Mouse (Mus musculus): ENCODE data around the gene Snx20. TPM values are rescaled to one million over a fixed set of nuclear protein-coding genes. Genes with fewer than 3 reads are reported as not detected.
A peak's percentile ranks its signal among the peaks of the same experiment; 100 is the strongest.

Snx20 gene
- polyA plus RNA-seq (2012; ENCODE audit: insufficient read depth, insufficient read length, missing spikeins): 82.4 and 85.5 TPM in 2 replicates

GRCm38 (mm10) chr8:88635474-88636397, at the start of gene Snx20:
Snx20 (minus strand) TSS chr8:88636128.
- Histone ChIP-seq H3K4me1 (ENCODE audit: control insufficient read depth, insufficient read depth, low read length) (peaks cover 55% of the 10 kb centered on the region), H3K4me3 (ENCODE audit: insufficient read depth, low read length) (peak within 1 kb of the TSS; percentile 85), H3K27ac (ENCODE audit: insufficient read depth, low read depth, low read length) (peak within 1 kb of the TSS; percentile 97)
- TF ChIP-seq CTCF (IDR thresholded peaks at IDR 0.05; ENCODE audit: low read depth, low read length) (no peak), POLR2A (IDR thresholded peaks at IDR 0.05; ENCODE audit: borderline replicate concordance, low read depth, low read length) (no peak)

DNA sequence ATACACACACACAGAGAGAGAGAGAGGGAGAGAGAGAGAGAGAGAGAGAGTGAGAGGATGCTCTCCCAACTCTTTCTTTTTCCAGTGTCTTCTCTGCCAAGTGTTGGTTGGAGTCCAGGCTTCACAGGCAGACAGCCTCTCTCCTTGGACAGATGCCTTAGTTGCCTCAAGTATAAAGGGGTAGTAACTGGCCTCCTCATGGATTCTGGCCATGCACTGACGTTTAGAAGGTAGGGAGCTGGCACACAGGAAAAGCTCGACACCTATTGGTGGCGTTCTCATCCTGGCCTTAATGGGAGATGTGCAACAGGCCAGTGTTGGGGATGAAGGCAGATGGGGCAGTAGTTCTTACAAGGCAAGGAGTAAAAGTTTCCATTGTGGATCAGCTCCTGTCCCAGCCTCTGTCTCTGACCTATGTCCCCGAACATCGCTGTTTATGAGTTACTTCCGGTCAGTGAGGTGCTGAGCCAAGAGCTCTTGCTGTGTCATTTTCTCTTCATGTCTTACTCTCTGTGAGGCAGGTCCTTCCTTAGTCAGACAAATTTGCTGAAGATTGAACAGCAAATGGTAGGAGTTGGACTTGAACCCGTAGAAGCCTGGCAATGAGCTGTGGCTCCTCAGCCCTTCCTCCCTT, 47.8 kb upstream of the Snx20 start:
- TF ChIP-seq POLR2A (IDR thresholded peaks at IDR 0.05; ENCODE audit: borderline replicate concordance, low read depth, low read length): no peak
- TF ChIP-seq CTCF (IDR thresholded peaks at IDR 0.05; ENCODE audit: low read depth, low read length): no peak
- Histone ChIP-seq H3K27ac (ENCODE audit: insufficient read depth, low read depth, low read length) (no peak overlapping the region), H3K4me3 (ENCODE audit: insufficient read depth, low read length) (no peak overlapping the region), H3K4me1 (ENCODE audit: control insufficient read depth, insufficient read depth, low read length) (no peaks in the 10 kb centered on the region)

GRCm38 (mm10) chr8:88681046-88681445, 45.1 kb upstream of the Snx20 start:
- no peak overlapping the region for H3K4me3 ChIP-seq (ENCODE audit: insufficient read depth, low read length)
- H3K27ac ChIP-seq (ENCODE audit: insufficient read depth, low read depth, low read length): no peak overlapping the region
- no peak for TF ChIP-seq POLR2A (IDR thresholded peaks at IDR 0.05; ENCODE audit: borderline replicate concordance, low read depth, low read length)
- no peak for TF ChIP-seq CTCF (IDR thresholded peaks at IDR 0.05; ENCODE audit: low read depth, low read length)
- no peaks in the 10 kb centered on the region for H3K4me1 ChIP-seq (ENCODE audit: control insufficient read depth, insufficient read depth, low read length)

DNA sequence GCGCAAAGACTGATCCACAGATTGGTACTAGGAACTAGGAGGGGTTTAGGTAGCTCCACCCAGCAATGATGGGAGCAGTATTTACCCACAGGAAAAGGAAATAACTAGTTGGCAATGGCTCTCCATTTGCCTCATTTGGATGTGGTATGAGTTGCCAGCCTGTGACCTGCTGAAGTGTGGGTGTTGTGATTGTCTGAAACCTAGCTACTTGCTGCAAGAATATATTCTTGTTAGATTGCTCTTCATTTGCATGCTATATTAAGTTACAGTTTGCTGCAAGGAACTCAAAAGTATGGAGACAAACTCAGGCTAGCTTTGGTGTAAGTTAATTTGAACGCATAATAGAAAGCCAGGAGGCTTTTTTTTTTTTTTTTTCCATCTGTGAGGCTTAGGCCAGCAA, 44.6 kb upstream of the Snx20 start:
- H3K4me1 ChIP-seq (ENCODE audit: control insufficient read depth, insufficient read depth, low read length): no peaks in the 10 kb centered on the region
- no peak overlapping the region for H3K27ac ChIP-seq (ENCODE audit: insufficient read depth, low read depth, low read length)
- TF ChIP-seq POLR2A (IDR thresholded peaks at IDR 0.05; ENCODE audit: borderline replicate concordance, low read depth, low read length) (no peak), CTCF (IDR thresholded peaks at IDR 0.05; ENCODE audit: low read depth, low read length) (no peak)
- H3K4me3 ChIP-seq (ENCODE audit: insufficient read depth, low read length): no peak overlapping the region

DNA sequence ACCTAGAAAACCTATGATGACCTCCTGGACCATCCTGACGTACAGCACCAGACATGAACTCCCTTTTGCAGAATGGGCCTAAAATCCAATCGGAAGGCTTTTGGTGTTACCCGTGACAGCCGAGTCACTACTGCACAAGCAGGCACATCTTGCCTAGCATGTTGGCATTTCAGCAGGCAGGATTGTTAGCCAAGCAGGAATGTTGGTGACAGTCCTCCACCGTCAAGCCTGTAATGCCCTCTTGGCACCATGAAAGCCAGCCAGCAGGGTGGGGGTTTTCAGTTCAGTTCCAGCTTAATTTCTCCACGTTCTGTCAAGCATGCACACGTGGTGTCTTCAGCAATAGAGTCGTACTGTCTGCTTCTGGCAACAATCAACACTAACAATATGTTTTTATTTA, 41.1 kb upstream of the Snx20 start:
- TF ChIP-seq POLR2A (IDR thresholded peaks at IDR 0.05; ENCODE audit: borderline replicate concordance, low read depth, low read length) (no peak), CTCF (IDR thresholded peaks at IDR 0.05; ENCODE audit: low read depth, low read length) (no peak)
- H3K4me1 ChIP-seq (ENCODE audit: control insufficient read depth, insufficient read depth, low read length): no peaks in the 10 kb centered on the region

DNA sequence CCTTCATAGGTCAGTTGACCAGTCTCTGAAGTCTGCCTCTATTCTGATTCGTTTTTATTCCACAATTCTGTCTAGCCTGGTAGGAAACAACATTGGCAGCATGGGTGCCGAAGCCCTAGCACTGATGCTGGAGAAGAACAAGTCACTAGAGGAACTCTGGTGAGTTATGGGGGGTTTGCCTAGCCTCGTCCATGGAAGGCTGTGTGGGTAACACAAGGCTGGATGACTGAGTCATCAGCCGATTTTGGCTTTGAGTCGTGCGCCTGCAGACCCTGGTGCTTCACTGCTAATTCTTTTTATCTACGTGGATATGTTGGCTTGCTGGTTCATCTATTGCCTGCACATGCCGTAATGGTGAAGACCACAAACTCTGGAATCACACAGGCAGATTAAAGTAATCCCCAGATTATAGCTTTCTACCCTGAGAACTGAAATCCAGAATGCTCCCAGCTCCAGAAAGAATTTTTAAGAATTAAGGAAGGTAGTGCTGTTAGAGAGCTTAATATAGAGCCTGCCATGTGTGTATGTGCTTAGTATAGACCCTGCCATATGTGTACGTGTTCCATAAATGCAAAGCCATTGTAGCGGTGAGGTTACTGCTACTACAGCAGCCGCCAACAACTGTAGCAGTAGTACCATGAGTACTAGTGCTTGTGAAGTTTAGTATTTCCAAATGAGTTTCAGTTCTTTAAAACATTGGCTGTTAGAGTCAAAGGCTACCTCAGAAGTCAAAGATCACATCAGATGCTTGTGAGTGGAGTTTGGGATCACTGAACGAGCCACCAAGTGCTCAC, 39.6 kb upstream of the Snx20 start:
- Histone ChIP-seq H3K4me1 (ENCODE audit: control insufficient read depth, insufficient read depth, low read length) (no peaks in the 10 kb centered on the region), H3K27ac (ENCODE audit: insufficient read depth, low read depth, low read length) (no peak overlapping the region), H3K4me3 (ENCODE audit: insufficient read depth, low read length) (no peak overlapping the region)
- TF ChIP-seq POLR2A (IDR thresholded peaks at IDR 0.05; ENCODE audit: borderline replicate concordance, low read depth, low read length) (no peak), CTCF (IDR thresholded peaks at IDR 0.05; ENCODE audit: low read depth, low read length) (no peak)

More for the DNA sequence above, 41.1 kb upstream of the Snx20 start:
- Histone ChIP-seq H3K4me3 (ENCODE audit: insufficient read depth, low read length) (no peak overlapping the region), H3K27ac (ENCODE audit: insufficient read depth, low read depth, low read length) (no peak overlapping the region)

DNA sequence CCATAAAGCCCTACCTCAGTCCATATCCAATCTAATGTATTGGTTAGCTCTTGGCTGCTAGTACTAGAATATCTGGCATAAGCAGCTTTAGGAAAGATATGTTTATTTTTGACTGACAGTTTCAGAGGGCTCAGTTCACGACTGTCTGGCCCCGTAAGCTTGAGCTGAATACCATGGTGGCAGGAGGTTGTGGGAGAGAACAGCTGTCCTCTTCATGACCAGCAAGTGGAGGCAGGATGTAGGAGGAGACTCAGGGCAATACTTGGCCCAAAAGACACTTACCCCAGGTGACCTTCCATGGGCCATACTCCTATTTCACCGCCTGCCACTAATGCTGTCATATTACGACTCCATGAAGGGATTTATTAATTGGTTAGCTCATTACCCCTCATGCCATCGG, 37.9 kb upstream of the Snx20 start:
- Histone ChIP-seq H3K4me3 (ENCODE audit: insufficient read depth, low read length) (no peak overlapping the region), H3K4me1 (ENCODE audit: control insufficient read depth, insufficient read depth, low read length) (peaks cover 13% of the 10 kb centered on the region), H3K27ac (ENCODE audit: insufficient read depth, low read depth, low read length) (no peak overlapping the region)
- TF ChIP-seq CTCF (IDR thresholded peaks at IDR 0.05; ENCODE audit: low read depth, low read length) (no peak), POLR2A (IDR thresholded peaks at IDR 0.05; ENCODE audit: borderline replicate concordance, low read depth, low read length) (no peak)

DNA sequence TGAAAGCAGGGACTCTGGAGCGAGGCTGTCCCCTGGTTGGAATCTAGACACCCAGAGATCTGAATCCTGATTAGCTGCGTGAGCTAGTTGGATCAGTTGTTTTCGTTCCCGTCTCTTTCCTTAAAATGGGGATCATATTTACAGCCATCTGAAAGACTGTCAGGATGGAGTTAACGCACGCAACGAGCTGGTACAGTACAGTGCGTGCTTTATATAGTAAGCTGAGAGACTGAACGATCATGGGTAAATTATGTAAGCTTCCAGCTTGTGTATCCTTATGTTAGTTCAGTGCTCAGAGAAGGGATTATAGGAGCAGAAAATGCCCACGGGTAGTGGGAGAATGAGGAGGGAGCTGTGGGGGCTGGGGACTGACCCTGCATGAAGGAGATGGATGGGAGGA, 35.6 kb upstream of the Snx20 start:
- Histone ChIP-seq H3K27ac (ENCODE audit: insufficient read depth, low read depth, low read length) (no peak overlapping the region), H3K4me1 (ENCODE audit: control insufficient read depth, insufficient read depth, low read length) (peaks cover 30% of the 10 kb centered on the region), H3K4me3 (ENCODE audit: insufficient read depth, low read length) (no peak overlapping the region)
- TF ChIP-seq CTCF (IDR thresholded peaks at IDR 0.05; ENCODE audit: low read depth, low read length): no peak
- no peak for TF ChIP-seq POLR2A (IDR thresholded peaks at IDR 0.05; ENCODE audit: borderline replicate concordance, low read depth, low read length)

- TF ChIP-seq CTCF (IDR thresholded peaks at IDR 0.05; ENCODE audit: low read depth, low read length) (no peak), POLR2A (IDR thresholded peaks at IDR 0.05; ENCODE audit: borderline replicate concordance, low read depth, low read length) (no peak)
- H3K27ac ChIP-seq (ENCODE audit: insufficient read depth, low read depth, low read length): no peak overlapping the region
- H3K4me3 ChIP-seq (ENCODE audit: insufficient read depth, low read length): no peak overlapping the region
- peaks cover 34% of the 10 kb centered on the region for H3K4me1 ChIP-seq (ENCODE audit: control insufficient read depth, insufficient read depth, low read length)
Measured at GRCm38 (mm10) chr8:88670782-88671181, 34.9 kb upstream of the Snx20 start.

Data from bone marrow macrophage, adult 2 months (primary cell).